Mouse (Mus musculus): Measurements from ENCODE around the gene Bzw2. TPM values are rescaled to one million over a fixed set of nuclear protein-coding genes. Genes with fewer than 3 reads are reported as not detected.

Gene Bzw2
- polyA plus RNA-seq, 1 experiment from 2014 or later = 177 TPM

DNA sequence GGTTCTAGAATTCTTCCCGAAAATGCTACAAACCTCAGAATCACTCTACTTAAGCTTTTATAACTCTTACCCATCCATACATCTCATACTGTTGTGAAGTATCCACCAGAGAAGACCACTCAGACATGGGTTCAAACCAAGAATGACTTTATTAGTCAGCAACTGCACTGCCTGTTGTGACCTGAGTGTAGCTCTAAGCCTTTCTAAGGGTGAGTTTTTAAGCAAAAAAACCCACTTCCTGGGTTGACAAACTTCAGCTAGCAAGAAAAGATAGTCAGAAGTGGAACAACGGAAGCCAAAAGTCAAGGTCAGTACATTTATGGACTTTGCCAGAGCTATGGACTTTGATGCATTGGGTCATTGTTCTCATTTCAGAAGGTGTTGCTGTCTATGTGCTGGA, 90.3 kb downstream of the Bzw2 start:
- Histone ChIP-seq H3K9me3 (replicated peaks) (no peaks in the 10 kb centered on the region), H3K4me1 (no peaks in the 10 kb centered on the region), H3K27me3 (no peaks in the 10 kb centered on the region), H3K4me2 (replicated peaks) (no peak overlapping the region), H3K4me3 (replicated peaks) (no peak overlapping the region), H3K27ac (replicated peaks) (no peak overlapping the region), H3K36me3 (no peaks in the 10 kb centered on the region), H3K9ac (no peak overlapping the region)
- no peak for ATAC-seq (ENCODE audit: insufficient number of reproducible peaks, low FRiP score, low TSS enrichment, low read depth)
- WGBS = 92% methylated on average over 2 of the region's 2 CpGs

DNA sequence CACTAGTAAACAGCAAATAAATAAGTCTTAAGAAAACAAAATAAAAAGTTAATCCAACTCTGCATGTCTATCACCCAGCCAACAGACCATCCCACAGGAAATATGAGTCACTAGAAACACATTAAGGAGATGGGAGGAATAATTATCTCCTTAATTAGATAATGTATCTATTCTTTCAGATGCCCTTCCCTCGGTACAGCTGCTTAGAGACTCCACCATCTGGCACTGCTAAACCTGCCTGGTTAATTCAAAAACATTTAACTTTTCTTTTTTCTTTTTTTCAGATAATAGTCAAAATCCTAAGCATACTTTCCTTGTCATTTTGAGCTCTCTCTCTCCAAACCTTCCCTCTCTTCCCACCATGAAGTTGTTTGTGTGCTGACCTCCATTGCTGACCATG, 92.0 kb downstream of the Bzw2 start:
- ATAC-seq (ENCODE audit: insufficient number of reproducible peaks, low FRiP score, low TSS enrichment, low read depth) = no peak

DNA sequence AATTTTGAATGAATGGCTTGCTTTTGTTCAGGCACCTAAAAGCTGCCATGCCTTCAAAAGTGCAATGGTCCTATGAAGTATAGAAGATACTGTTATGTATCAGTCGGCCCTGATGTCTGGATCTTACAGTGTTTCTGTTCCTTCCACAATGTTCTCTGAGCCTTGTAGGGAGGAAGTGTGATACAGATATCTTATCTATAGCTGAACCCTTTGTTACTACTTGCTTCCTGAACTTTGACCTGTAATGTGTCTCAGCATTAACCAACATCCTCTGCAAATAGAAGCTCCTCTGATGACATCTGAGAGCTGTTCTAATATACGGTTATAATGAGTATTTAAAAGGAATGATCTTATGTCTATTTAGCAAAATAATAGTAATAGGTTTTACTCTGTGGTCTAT, 100.2 kb downstream of the Bzw2 start:
- Histone ChIP-seq H3K27ac (replicated peaks) (no peak overlapping the region), H3K9me3 (replicated peaks) (no peaks in the 10 kb centered on the region), H3K4me2 (replicated peaks) (no peak overlapping the region), H3K9ac (no peak overlapping the region), H3K27me3 (no peaks in the 10 kb centered on the region), H3K4me3 (replicated peaks) (no peak overlapping the region), H3K4me1 (no peaks in the 10 kb centered on the region), H3K36me3 (no peaks in the 10 kb centered on the region)
- ATAC-seq (ENCODE audit: insufficient number of reproducible peaks, low FRiP score, low TSS enrichment, low read depth) = no peak
- whole genome bisulfite sequencing = 74% methylated on average over 2 of the region's 2 CpGs

More for the DNA sequence above, 92.0 kb downstream of the Bzw2 start:
- Histone ChIP-seq H3K9ac (no peak overlapping the region), H3K4me1 (no peaks in the 10 kb centered on the region), H3K4me3 (replicated peaks) (no peak overlapping the region), H3K4me2 (replicated peaks) (no peak overlapping the region), H3K9me3 (replicated peaks) (no peaks in the 10 kb centered on the region), H3K27ac (replicated peaks) (no peak overlapping the region), H3K27me3 (no peaks in the 10 kb centered on the region), H3K36me3 (no peaks in the 10 kb centered on the region)
- WGBS = 48% methylated on average over 1 of the region's 1 CpGs

DNA sequence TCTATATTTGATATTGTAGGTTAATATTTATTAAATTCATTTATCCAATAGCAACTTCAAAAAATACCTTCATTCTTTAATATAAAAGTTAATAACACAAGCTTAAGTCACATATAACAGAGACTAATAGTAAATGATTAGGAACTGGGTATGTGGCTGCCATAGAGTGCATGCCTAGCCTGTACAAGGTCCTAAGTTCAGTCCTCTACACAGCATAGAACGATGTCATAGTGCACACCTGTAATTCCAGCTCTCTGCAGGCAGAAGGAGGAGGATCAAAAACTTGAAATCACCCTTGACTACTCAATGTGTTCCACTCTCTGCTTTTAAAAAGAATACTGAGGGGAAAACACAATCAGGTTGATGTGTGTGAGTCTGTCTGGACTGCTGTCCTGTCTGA, 107.6 kb downstream of the Bzw2 start:
- Histone ChIP-seq H3K36me3 (no peaks in the 10 kb centered on the region), H3K4me3 (replicated peaks) (no peak overlapping the region), H3K27me3 (no peaks in the 10 kb centered on the region), H3K27ac (replicated peaks) (no peak overlapping the region), H3K9me3 (replicated peaks) (no peaks in the 10 kb centered on the region), H3K9ac (no peak overlapping the region), H3K4me2 (replicated peaks) (no peak overlapping the region), H3K4me1 (no peaks in the 10 kb centered on the region)
- ATAC-seq (ENCODE audit: insufficient number of reproducible peaks, low FRiP score, low TSS enrichment, low read depth) = no peak
- 69% methylated on average over 1 of the region's 1 CpGs for WGBS

DNA sequence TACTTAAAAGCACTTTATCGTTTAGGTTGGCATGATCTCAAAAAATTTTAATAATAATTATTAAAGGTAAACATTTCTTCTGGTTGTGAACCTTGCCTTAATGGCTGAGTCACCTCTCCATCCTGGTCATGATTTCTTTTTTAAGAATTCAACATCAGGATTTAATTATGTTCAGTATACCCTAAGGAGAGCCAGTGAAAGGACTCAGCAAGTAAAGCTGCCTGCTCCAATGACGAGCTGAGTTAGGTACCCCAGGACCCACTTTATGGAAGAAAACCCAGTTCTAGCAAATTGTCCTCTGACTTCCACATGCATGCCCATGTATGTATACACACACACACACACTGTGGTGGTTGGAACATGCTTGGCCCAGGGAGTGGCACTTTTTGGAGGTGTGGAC, 110.3 kb downstream of the Bzw2 start:
- no peak for ATAC-seq (ENCODE audit: insufficient number of reproducible peaks, low FRiP score, low TSS enrichment, low read depth)
- Histone ChIP-seq H3K36me3 (no peaks in the 10 kb centered on the region), H3K27ac (replicated peaks) (no peak overlapping the region), H3K27me3 (no peaks in the 10 kb centered on the region), H3K9me3 (replicated peaks) (no peaks in the 10 kb centered on the region), H3K4me2 (replicated peaks) (no peak overlapping the region), H3K4me3 (replicated peaks) (no peak overlapping the region), H3K9ac (no peak overlapping the region), H3K4me1 (no peaks in the 10 kb centered on the region)
- 54% methylated on average over 2 of the region's 2 CpGs for WGBS

DNA sequence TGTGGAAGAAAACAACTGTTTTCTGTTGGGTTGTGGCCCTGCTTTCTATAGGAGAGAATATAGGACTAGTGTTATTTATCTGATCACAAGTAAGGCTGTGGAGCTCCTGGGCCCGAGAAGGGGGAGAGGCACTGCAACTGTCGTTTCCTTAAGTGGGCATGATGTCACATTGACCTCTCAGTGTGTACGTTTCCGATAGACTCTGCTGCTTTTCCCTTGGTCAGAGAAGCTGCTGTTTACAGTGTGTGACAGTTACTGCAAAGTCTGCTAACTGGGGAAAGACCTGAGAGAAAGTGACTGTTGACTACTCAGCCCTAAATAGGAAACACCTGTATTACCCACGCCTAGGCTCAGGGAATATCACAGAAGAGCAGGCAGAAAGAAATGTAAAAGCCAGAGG, 111.7 kb downstream of the Bzw2 start:
- H3K9me3 ChIP-seq (replicated peaks) = no peaks in the 10 kb centered on the region
- H3K4me3 ChIP-seq (replicated peaks) = no peak overlapping the region
- ATAC-seq (ENCODE audit: insufficient number of reproducible peaks, low FRiP score, low TSS enrichment, low read depth) = no peak
- no peak overlapping the region for H3K9ac ChIP-seq
- no peaks in the 10 kb centered on the region for H3K27me3 ChIP-seq
- WGBS = 19% methylated on average over 5 of the region's 5 CpGs
- no peak overlapping the region for H3K4me2 ChIP-seq (replicated peaks)
- no peak overlapping the region for H3K27ac ChIP-seq (replicated peaks)
- no peaks in the 10 kb centered on the region; the same call in 1 of the 2 replicates for H3K4me1 ChIP-seq
- H3K36me3 ChIP-seq = no peaks in the 10 kb centered on the region

DNA sequence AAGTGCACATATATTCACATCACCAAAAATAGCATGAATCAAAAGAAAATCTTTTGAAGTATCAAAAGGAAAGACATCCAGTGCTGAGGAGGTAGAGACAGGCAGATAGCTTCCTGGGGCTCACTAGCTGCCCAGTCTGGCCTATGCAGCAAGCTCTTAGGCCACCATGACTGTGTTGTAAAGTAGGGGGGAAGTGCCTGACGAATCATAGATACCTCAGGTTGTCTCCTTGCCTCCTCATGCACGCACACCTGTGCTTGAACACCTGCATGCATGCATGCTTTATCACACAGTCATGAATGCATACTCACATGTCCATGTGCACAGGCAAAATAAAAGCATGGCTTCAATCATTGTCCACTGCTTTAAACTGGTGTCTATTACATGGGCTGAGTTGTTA, 113.2 kb downstream of the Bzw2 start:
- no peaks in the 10 kb centered on the region; the same call in 1 of the 2 replicates for H3K4me1 ChIP-seq
- 70% methylated on average over 2 of the region's 2 CpGs for WGBS
- H3K4me3 ChIP-seq (replicated peaks) = no peak overlapping the region
- no peak for ATAC-seq (ENCODE audit: insufficient number of reproducible peaks, low FRiP score, low TSS enrichment, low read depth)
- H3K4me2 ChIP-seq (replicated peaks) = no peak overlapping the region
- H3K36me3 ChIP-seq = no peaks in the 10 kb centered on the region
- H3K27ac ChIP-seq (replicated peaks) = no peak overlapping the region
- H3K27me3 ChIP-seq = no peaks in the 10 kb centered on the region
- H3K9me3 ChIP-seq (replicated peaks) = no peaks in the 10 kb centered on the region
- no peak overlapping the region for H3K9ac ChIP-seq

DNA sequence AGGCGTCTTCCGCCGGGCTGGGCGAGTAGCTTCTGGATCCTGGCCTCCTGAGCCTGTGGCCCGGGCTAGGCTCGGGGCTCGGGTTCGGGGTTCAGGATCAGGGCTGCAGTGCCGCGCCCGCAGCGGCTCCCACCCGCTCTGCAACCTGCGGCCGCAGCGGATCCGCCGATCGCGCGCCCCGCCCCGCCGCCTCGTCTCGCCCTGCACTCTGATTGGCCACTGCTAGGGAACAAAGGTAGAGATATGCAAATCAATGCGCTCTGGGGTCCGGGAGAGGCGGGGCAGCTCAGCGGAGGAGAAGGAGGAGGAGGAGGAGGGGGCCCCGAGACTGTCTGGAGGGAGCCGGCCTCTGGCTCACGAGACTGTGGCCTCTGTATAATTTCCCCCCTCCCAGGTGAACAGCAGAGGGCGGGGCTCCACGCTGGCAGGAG, 115.5 kb downstream of the Bzw2 start, which contains the start of gene Tspan13:
Gene Tspan13, minus strand, starts transcription at position 153 of the 431 bp plus-strand sequence.
- no peaks in the 10 kb centered on the region for H3K9me3 ChIP-seq (replicated peaks)
- H3K9ac ChIP-seq = peak within 1 kb of the TSS; percentile 65
- peak; percentile 97 for ATAC-seq (ENCODE audit: insufficient number of reproducible peaks, low FRiP score, low TSS enrichment, low read depth)
- no peaks in the 10 kb centered on the region for H3K27me3 ChIP-seq
- peak within 1 kb of the TSS; percentile 80 for H3K4me3 ChIP-seq (replicated peaks)
- 0% methylated on average over 35 of the region's 35 CpGs for WGBS
- H3K27ac ChIP-seq (replicated peaks) = 0 out of 2 replicates have a peak within 1 kb of the TSS, but pooled peaks have one; percentile 17
- no peaks in the 10 kb centered on the region; the same call in 1 of the 2 replicates for H3K4me1 ChIP-seq
- peak within 1 kb of the TSS; percentile 99 for H3K4me2 ChIP-seq (replicated peaks)
- H3K36me3 ChIP-seq = no peaks in the 10 kb centered on the region

Other genes with a start within 250 kb of the Bzw2 start
- 3.6 and 5.9 TPM in 2 replicates for gene Agr3, start 232.5 kb downstream of the Bzw2 start, polyA plus RNA-seq (2015; fragmentation: Nextera tagmentation; extraction: Ambion mirVana)
- 8.9 and 13.8 TPM in 2 replicates for gene Agr2, start 165.2 kb downstream of the Bzw2 start, polyA plus RNA-seq (2015; fragmentation: Nextera tagmentation; extraction: Ambion mirVana)
- gene Tspan13, start 115.6 kb downstream of the Bzw2 start, polyA plus RNA-seq (2015; fragmentation: Nextera tagmentation; extraction: Ambion mirVana) = 55.7 and 66.5 TPM in 2 replicates
- 34.8 and 35.4 TPM in 2 replicates for gene Ankmy2, start 966 bp downstream of the Bzw2 start, polyA plus RNA-seq (2015; fragmentation: Nextera tagmentation; extraction: Ambion mirVana)
- gene Lrrc72, start 95.3 kb upstream of the Bzw2 start, polyA plus RNA-seq (2015; fragmentation: Nextera tagmentation; extraction: Ambion mirVana) = 0.18 TPM in 1 of 2 replicates, not detected in the other
- 220 and 230 TPM in 2 replicates for gene Sostdc1, start 156.1 kb upstream of the Bzw2 start, polyA plus RNA-seq (2015; fragmentation: Nextera tagmentation; extraction: Ambion mirVana)
- gene Ispd, start 223.4 kb upstream of the Bzw2 start, polyA plus RNA-seq (2015; fragmentation: Nextera tagmentation; extraction: Ambion mirVana) = 13.3 and 15.8 TPM in 2 replicates
- 2.8 and 3.1 TPM in 2 replicates for gene D630036H23Rik, start 224.1 kb upstream of the Bzw2 start, polyA plus RNA-seq (2015; fragmentation: Nextera tagmentation; extraction: Ambion mirVana)